ENCODE assay signal across 12 mouse cellular contexts in genomic region chr16:90104714-90105459, GRCm38 (mm10). TPM values are rescaled to one million over a fixed set of nuclear protein-coding genes. Genes with fewer than 3 reads are reported as not detected.
DNase-seq lines count a peak whose midpoint lies in the region; ATAC-seq and TF ChIP-seq lines count a peak whose summit lies in the region.
"Had no signal": no experiment of that assay in that cellular context is flagged by ENCODE, and none has a peak within 500 bp of the region (broad histone marks: within the 10 kb centered on the region; RNA-seq: fewer than 3 reads in every experiment).

No protein-coding gene starts in this region.

- TF ChIP-seq CTCF in kidney, postnatal 0 days (IDR thresholded peaks at IDR 0.05; ENCODE audit: low read depth): no peak

- H3K36me3 ChIP-seq in kidney, postnatal 0 days (ENCODE audit: insufficient read depth, low read length): no peaks in the 10 kb centered on the region
- no peaks in the 10 kb centered on the region for H3K36me3 ChIP-seq in kidney, embryonic 14.5 days (ENCODE audit: control insufficient read depth, insufficient read depth, low read length)
- no peaks in the 10 kb centered on the region for H3K36me3 ChIP-seq in forebrain, embryonic 11.5 days (ENCODE audit: control insufficient read depth, insufficient read depth, low read length)
- H3K36me3 ChIP-seq: stomach, embryonic 15.5 days had no signal

- 60% methylated on average over 15 of the region's 15 CpGs for WGBS in kidney, postnatal 0 days
- 62% methylated on average over 15 of the region's 15 CpGs for WGBS in kidney, embryonic 14.5 days
- 78% methylated on average over 14 of the region's 15 CpGs for WGBS in forebrain, embryonic 11.5 days

- no peaks in the 10 kb centered on the region for H3K9me3 ChIP-seq in kidney, postnatal 0 days (replicated peaks; ENCODE audit: low read length)
- no peaks in the 10 kb centered on the region for H3K9me3 ChIP-seq in kidney, embryonic 14.5 days (ENCODE audit: control insufficient read depth, low read length)
- no peaks in the 10 kb centered on the region for H3K9me3 ChIP-seq in forebrain, embryonic 11.5 days (ENCODE audit: control insufficient read depth, low read length)
- H3K9me3 ChIP-seq: stomach, embryonic 15.5 days had no signal

- H3K27ac ChIP-seq in kidney, postnatal 0 days: 0 out of 2 replicates have a peak overlapping the region, but pooled peaks have one; percentile 13
- H3K27ac ChIP-seq in kidney, embryonic 14.5 days (ENCODE audit: low read depth, low read length): no peak overlapping the region
- no peak overlapping the region for H3K27ac ChIP-seq in forebrain, embryonic 11.5 days (ENCODE audit: low read depth, low read length)
- H3K27ac ChIP-seq: stomach, embryonic 15.5 days had no signal

- no peaks in the 10 kb centered on the region for H3K27me3 ChIP-seq in kidney, postnatal 0 days (ENCODE audit: insufficient read depth, low read length)
- no peaks in the 10 kb centered on the region for H3K27me3 ChIP-seq in kidney, embryonic 14.5 days (ENCODE audit: control insufficient read depth, insufficient read depth, low read length)
- no peaks in the 10 kb centered on the region for H3K27me3 ChIP-seq in forebrain, embryonic 11.5 days (ENCODE audit: control insufficient read depth, insufficient read depth, low read length)
- H3K27me3 ChIP-seq: Patski; stomach, embryonic 15.5 days had no signal

- no peaks in the 10 kb centered on the region for H3K4me1 ChIP-seq in kidney, postnatal 0 days (replicated peaks; ENCODE audit: insufficient read depth, low read length)
- peaks cover 5% of the 10 kb centered on the region; the same call in 1 of the 2 replicates for H3K4me1 ChIP-seq in kidney, embryonic 14.5 days (ENCODE audit: control insufficient read depth, insufficient read depth, low read length)
- no peaks in the 10 kb centered on the region for H3K4me1 ChIP-seq in forebrain, embryonic 11.5 days (replicated peaks; ENCODE audit: control insufficient read depth, insufficient read depth, low read length)
- H3K4me1 ChIP-seq: stomach, embryonic 15.5 days had no signal

- no peak overlapping the region for H3K4me2 ChIP-seq in kidney, postnatal 0 days (ENCODE audit: low read length)
- no peak overlapping the region for H3K4me2 ChIP-seq in kidney, embryonic 14.5 days (replicated peaks; ENCODE audit: low read depth, low read length)
- no peak overlapping the region for H3K4me2 ChIP-seq in forebrain, embryonic 11.5 days (ENCODE audit: low read depth, low read length, severe bottlenecking)
- H3K4me2 ChIP-seq: stomach, embryonic 15.5 days had no signal

- no peak for DNase-seq in kidney, postnatal 0 days (ENCODE audit: low spot score)
- peak; percentile 25 for DNase-seq in thymus, postnatal 4 days
- no peak for DNase-seq in thymus, adult 18-20 months
- peak; percentile 68 to 86 for DNase-seq in left cerebral cortex, postnatal 14 days (ENCODE audit: low spot score in 2 of 2)
- DNase-seq in telencephalon, adult 2 months (ENCODE audit: low read depth, low spot score): peak; percentile 78
- no peak for DNase-seq in cerebellum, postnatal 25 days
- no peak for DNase-seq in forebrain, embryonic 11.5 days (ENCODE audit: low spot score)
- DNase-seq: embryo, embryonic 11 days; heart, postnatal 14 days had no signal

- intact Hi-C loops in left cerebral cortex, postnatal 14 days (cut with DNase I): no loop called here

- no peak overlapping the region for H3K4me3 ChIP-seq in kidney, postnatal 0 days (replicated peaks; ENCODE audit: low read depth, low read length)
- no peak overlapping the region for H3K4me3 ChIP-seq in kidney, embryonic 14.5 days (ENCODE audit: low read length)
- H3K4me3 ChIP-seq in forebrain, embryonic 11.5 days (ENCODE audit: low read depth, low read length): no peak overlapping the region
- H3K4me3 ChIP-seq: stomach, embryonic 15.5 days had no signal

- peak; percentile 36; the same call in 1 of the 2 replicates for ATAC-seq in kidney, postnatal 0 days (replicated peaks; ENCODE audit: low FRiP score, low read depth)
- no peak for ATAC-seq in kidney, embryonic 14.5 days (ENCODE audit: low FRiP score, low TSS enrichment)
- ATAC-seq in forebrain, embryonic 11.5 days (replicated peaks; ENCODE audit: low FRiP score): no peak
- ATAC-seq: Patski had no signal

- no peak overlapping the region for H3K9ac ChIP-seq in kidney, postnatal 0 days (ENCODE audit: low read depth, low read length)
- no peak overlapping the region for H3K9ac ChIP-seq in kidney, embryonic 14.5 days (ENCODE audit: low read depth, low read length)
- H3K9ac ChIP-seq in forebrain, embryonic 11.5 days (ENCODE audit: low read length): no peak overlapping the region
- H3K9ac ChIP-seq: stomach, embryonic 15.5 days had no signal

RNA-seq across cellular contexts. Expression of gene Tiam1, which starts 38.7 kb away (rescaled TPM):
- 10.8 and 11.5 TPM in 2 replicates for polyA plus RNA-seq in kidney, postnatal 0 days (2015; fragmentation: Nextera tagmentation; extraction: Ambion mirVana)
- polyA plus RNA-seq in kidney, embryonic 14.5 days (2014; fragmentation: Nextera tagmentation; extraction: Ambion mirVana): 24.5 and 28.4 TPM in 2 replicates
- 100 to 1,000 TPM in 1 of 2 experiments, 10 to 100 TPM in 1; 88.5 to 101 TPM for total RNA-seq in left cerebral cortex, postnatal 14 days (2021)
- 22.7 and 30.4 TPM in 2 replicates for polyA plus RNA-seq in forebrain, embryonic 11.5 days (2014; fragmentation: Nextera tagmentation; extraction: Ambion mirVana)

Comparison
In these comparisons a context has a peak if more than half of its experiments do, and no peak if none do; other contexts are left out.
1. DNase-seq: peak in thymus, postnatal 4 days (single experiment), left cerebral cortex, postnatal 14 days (2 of 2) and telencephalon, adult 2 months (single experiment); none in kidney, postnatal 0 days (single experiment), thymus, adult 18-20 months (0 of 2), cerebellum, postnatal 25 days (0 of 2) and forebrain, embryonic 11.5 days (single experiment).